Comparison of ENCODE assay signal across 8 mouse cellular contexts in the genomic region with DNA sequence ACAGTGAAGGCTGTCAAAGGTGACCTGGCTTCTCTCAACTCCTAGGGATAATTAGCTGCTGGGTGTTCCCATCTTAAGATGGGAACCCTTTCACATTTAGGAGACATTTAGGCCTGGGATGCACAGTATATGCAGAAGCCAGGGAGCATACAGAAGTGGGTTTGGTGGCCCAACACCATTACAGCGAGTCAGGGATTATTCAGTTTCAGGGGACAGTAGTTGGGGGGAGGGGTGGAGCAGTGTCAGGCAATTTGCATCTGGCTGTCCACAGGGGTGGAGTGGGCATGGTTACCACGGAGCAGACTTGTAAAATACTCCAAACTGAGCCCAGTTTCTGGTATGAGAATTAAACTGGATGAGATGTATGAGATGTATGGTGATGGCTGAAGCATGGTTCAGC. TPM values are rescaled to one million over a fixed set of nuclear protein-coding genes. Genes with fewer than 3 reads are reported as not detected.
DNase-seq lines count a peak whose midpoint lies in the region; ATAC-seq lines count a peak whose summit lies in the region.

No protein-coding gene starts in this region.

- peak overlapping the region; percentile 87 for H3K4me2 ChIP-seq in forebrain, embryonic 13.5 days
- H3K4me2 ChIP-seq in liver, embryonic 12.5 days, result peak overlapping the region; percentile 95

- ATAC-seq in forebrain, embryonic 13.5 days, result no peak
- ATAC-seq in liver, embryonic 12.5 days, result no peak

- no peak overlapping the region for H3K9ac ChIP-seq in forebrain, embryonic 13.5 days
- 0 out of 2 replicates have a peak overlapping the region, but pooled peaks have one; percentile 49 for H3K9ac ChIP-seq in liver, embryonic 12.5 days

- DNase-seq in heart, adult 11 months, result peak; percentile 89
- no peak for DNase-seq in heart, postnatal 4 days
- peak; percentile 31 for DNase-seq in A20 (ENCODE audit: low read depth, low spot score)
- DNase-seq in urinary bladder, postnatal 36 days (ENCODE audit: low spot score in 2 of 2), result no peak
- DNase-seq in left cerebral cortex, postnatal 36 days (ENCODE audit: low spot score in 2 of 2), result no peak
- no peak for DNase-seq in cerebellum, adult 8-10 months

- H3K9me3 ChIP-seq in forebrain, embryonic 13.5 days (replicated peaks), result no peaks in the 10 kb centered on the region
- no peaks in the 10 kb centered on the region for H3K9me3 ChIP-seq in liver, embryonic 12.5 days (replicated peaks)

- H3K27me3 ChIP-seq in forebrain, embryonic 13.5 days, result no peaks in the 10 kb centered on the region
- H3K27me3 ChIP-seq in liver, embryonic 12.5 days (replicated peaks), result no peaks in the 10 kb centered on the region

- H3K4me1 ChIP-seq in forebrain, embryonic 13.5 days, result peaks cover 15% of the 10 kb centered on the region
- H3K4me1 ChIP-seq in liver, embryonic 12.5 days, result peaks cover 33% of the 10 kb centered on the region

- 64% methylated on average over 2 of the region's 2 CpGs for WGBS in forebrain, embryonic 13.5 days
- WGBS in liver, embryonic 12.5 days (ENCODE audit: insufficient replicate concordance), result 50% methylated on average over 2 of the region's 2 CpGs

- intact Hi-C loops in left cerebral cortex, postnatal 36 days (cut with DNase I), result no loop called here

- no peak overlapping the region for H3K27ac ChIP-seq in forebrain, embryonic 13.5 days
- peak overlapping the region; percentile 63 for H3K27ac ChIP-seq in liver, embryonic 12.5 days

- peaks cover 70% of the 10 kb centered on the region for H3K36me3 ChIP-seq in forebrain, embryonic 13.5 days (ENCODE audit: poor library complexity, severe bottlenecking)
- peaks cover 76% of the 10 kb centered on the region for H3K36me3 ChIP-seq in liver, embryonic 12.5 days

- no peak overlapping the region for H3K4me3 ChIP-seq in forebrain, embryonic 13.5 days
- H3K4me3 ChIP-seq in liver, embryonic 12.5 days, result peak overlapping the region; percentile 82; the same call in 1 of the 2 replicates

RNA-seq across cellular contexts. Expression of a gene that starts 0.9 kb away (rescaled TPM):
- total RNA-seq in heart, postnatal 4 days (2021), result 100 to 1,000 TPM; 198 to 215 TPM
- 18.9 and 22.4 TPM in 2 replicates for polyA plus RNA-seq in forebrain, embryonic 13.5 days (2015; fragmentation: Nextera tagmentation; extraction: Ambion mirVana)
- 17.1 and 19.4 TPM in 2 replicates for polyA plus RNA-seq in liver, embryonic 12.5 days (2016; fragmentation: Nextera tagmentation; extraction: Ambion mirVana)
- total RNA-seq in left cerebral cortex, postnatal 36 days (2021), result 100 to 1,000 TPM; 108 to 123 TPM

RNA-seq across cellular contexts. Expression of a gene that starts 14.5 kb away (rescaled TPM):
- 10 to 100 TPM; 10.2 to 11.0 TPM for total RNA-seq in heart, postnatal 4 days (2021)
- 19.1 and 23.0 TPM in 2 replicates for polyA plus RNA-seq in forebrain, embryonic 13.5 days (2015; fragmentation: Nextera tagmentation; extraction: Ambion mirVana)
- 23.9 and 25.5 TPM in 2 replicates for polyA plus RNA-seq in liver, embryonic 12.5 days (2016; fragmentation: Nextera tagmentation; extraction: Ambion mirVana)
- total RNA-seq in left cerebral cortex, postnatal 36 days (2021), result 10 to 100 TPM; 18.9 TPM

Comparison
In these comparisons a context has a peak if more than half of its experiments do, and no peak if none do; other contexts are left out.
1. DNase-seq: peak in heart, adult 11 months (single experiment) and A20 (single experiment); none in heart, postnatal 4 days (single experiment), urinary bladder, postnatal 36 days (0 of 2), left cerebral cortex, postnatal 36 days (0 of 2) and cerebellum, adult 8-10 months (single experiment).